Mouse (Mus musculus) thymus, adult 2 months (tissue): ENCODE results near the gene Nucks1. TPM values are rescaled to one million over a fixed set of nuclear protein-coding genes. Genes with fewer than 3 reads are reported as not detected.

Experiments
- DNase-seq: peaks from one replicate; pipeline ENCODE4 v3.0.0; 2021
- H3K27ac ChIP-seq: fragments of 200-500 bp; 2 replicates; pipeline ENCODE4 v1.5.1; 2012; ENCODE audit warnings: low read length, control low read depth; ENCODE audit not compliant: control insufficient read depth, insufficient read depth
- H3K27me3 ChIP-seq: fragments of 200-500 bp; 2 replicates; pipeline ENCODE4 v1.6.1; 2012; ENCODE audit warnings: mild to moderate bottlenecking, low read length, moderate library complexity, mixed read lengths; ENCODE audit not compliant: control insufficient read depth, insufficient read depth
- H3K36me3 ChIP-seq: fragments of 200-500 bp; 2 replicates; pipeline ENCODE4 v1.6.1; 2012; ENCODE audit warnings: mild to moderate bottlenecking, low read length, moderate library complexity; ENCODE audit not compliant: control insufficient read depth, insufficient read depth
- H3K4me1 ChIP-seq: fragments of 200-500 bp; replicated peaks from 2 replicates; pipeline ENCODE4 v1.6.1; 2012; ENCODE audit warnings: low read length; ENCODE audit not compliant: control insufficient read depth, insufficient read depth
- H3K4me3 ChIP-seq: fragments of 200-500 bp; 2 replicates; pipeline ENCODE4 v1.5.1; 2012; ENCODE audit warnings: mild to moderate bottlenecking, low read length, control low read depth, moderate library complexity; ENCODE audit not compliant: control insufficient read depth, insufficient read depth
- CTCF ChIP-seq: fragments of 200-500 bp; IDR thresholded peaks from 2 replicates; pipeline ENCODE4 v1.5.1; 2012; ENCODE audit warnings: mild to moderate bottlenecking, control low read depth, low read length, moderate library complexity, borderline replicate concordance; ENCODE audit not compliant: control insufficient read depth, poor library complexity, insufficient read depth; ENCODE audit errors: extremely low read depth
- POLR2A ChIP-seq: fragments of 200-500 bp; IDR thresholded peaks from 2 replicates; pipeline ENCODE4 v1.6.1; 2012; ENCODE audit warnings: mild to moderate bottlenecking, low read length, control low read depth, moderate library complexity; ENCODE audit not compliant: control insufficient read depth, poor library complexity, insufficient read depth; ENCODE audit errors: extremely low read depth
- WGBS: fragments of 180-500 bp; shearing (Covaris S2); methylation state at CpG from one replicate; pipeline ENCODE4 v1.1.7; 2018; 5-methylcytosine and 5-hydroxymethylcytosine counted together
- polyA plus RNA-seq: library from polyadenylated mRNA; depleted of rRNA; stranded (reverse); fragments of >200 nt; gene quantifications from 2 replicates; pipeline ENCODE4 v1.2.3, GENCODE M21; 2012

Gene Nucks1
- polyA plus RNA-seq, 1 experiment, result 16.6 TPM

- no peak for TF ChIP-seq CTCF
- no peak for TF ChIP-seq POLR2A
- WGBS, result 87% methylated on average over 2 of the region's 2 CpGs
- no peak overlapping the region for H3K27ac ChIP-seq
- no peak overlapping the region for H3K4me3 ChIP-seq
- no peaks in the 10 kb centered on the region for H3K27me3 ChIP-seq
- H3K36me3 ChIP-seq, result peaks cover 12% of the 10 kb centered on the region; the same call in 1 of the 2 replicates
- no peak for DNase-seq
- H3K4me1 ChIP-seq, result peaks cover 8% of the 10 kb centered on the region
Observed at GRCm38 (mm10) chr1:131869561-131869960, 40.8 kb upstream of the Nucks1 start.

GRCm38 (mm10) chr1:131872856-131873255 lies 37.5 kb upstream of the Nucks1 start:
- TF ChIP-seq CTCF, result no peak
- TF ChIP-seq POLR2A, result no peak
- no peak for DNase-seq
- 94% methylated on average over 1 of the region's 1 CpGs for WGBS
- H3K4me3 ChIP-seq, result no peak overlapping the region
- H3K36me3 ChIP-seq, result peaks cover 12% of the 10 kb centered on the region; the same call in 1 of the 2 replicates
- no peaks in the 10 kb centered on the region for H3K27me3 ChIP-seq
- no peak overlapping the region for H3K27ac ChIP-seq
- H3K4me1 ChIP-seq, result peaks cover 4% of the 10 kb centered on the region

GRCm38 (mm10) chr1:131879816-131880215 lies 30.5 kb upstream of the Nucks1 start:
- no peaks in the 10 kb centered on the region for H3K4me1 ChIP-seq
- WGBS, result 96% methylated on average over 2 of the region's 2 CpGs
- H3K27me3 ChIP-seq, result no peaks in the 10 kb centered on the region
- no peaks in the 10 kb centered on the region for H3K36me3 ChIP-seq
- TF ChIP-seq CTCF, result no peak
- TF ChIP-seq POLR2A, result no peak
- H3K27ac ChIP-seq, result no peak overlapping the region
- no peak overlapping the region for H3K4me3 ChIP-seq
- no peak for DNase-seq

GRCm38 (mm10) chr1:131882787-131883186 lies 27.5 kb upstream of the Nucks1 start:
- no peak overlapping the region for H3K27ac ChIP-seq
- H3K27me3 ChIP-seq, result no peaks in the 10 kb centered on the region
- no peaks in the 10 kb centered on the region for H3K4me1 ChIP-seq
- no peak overlapping the region for H3K4me3 ChIP-seq
- H3K36me3 ChIP-seq, result no peaks in the 10 kb centered on the region
- 85% methylated on average over 2 of the region's 2 CpGs for WGBS
- DNase-seq, result peak; percentile 42
- no peak for TF ChIP-seq POLR2A
- no peak for TF ChIP-seq CTCF

GRCm38 (mm10) chr1:131886173-131886572 lies 24.2 kb upstream of the Nucks1 start:
- Histone ChIP-seq H3K4me3 (no peak overlapping the region), H3K27me3 (no peaks in the 10 kb centered on the region), H3K36me3 (no peaks in the 10 kb centered on the region), H3K4me1 (no peaks in the 10 kb centered on the region), H3K27ac (no peak overlapping the region)
- no peak for TF ChIP-seq CTCF
- TF ChIP-seq POLR2A, result no peak
- WGBS, result 77% methylated on average over 2 of the region's 2 CpGs
- DNase-seq, result no peak

- H3K36me3 ChIP-seq, result no peaks in the 10 kb centered on the region
- H3K4me1 ChIP-seq, result no peaks in the 10 kb centered on the region
- H3K4me3 ChIP-seq, result no peak overlapping the region
- no peak for DNase-seq
- 92% methylated on average over 3 of the region's 3 CpGs for WGBS
- no peaks in the 10 kb centered on the region for H3K27me3 ChIP-seq
- no peak overlapping the region for H3K27ac ChIP-seq
- no peak for TF ChIP-seq CTCF
- TF ChIP-seq POLR2A, result no peak
Observed at GRCm38 (mm10) chr1:131886641-131887040, 23.7 kb upstream of the Nucks1 start.

- WGBS, result 90% methylated on average over 6 of the region's 6 CpGs
- no peaks in the 10 kb centered on the region for H3K36me3 ChIP-seq
- H3K4me3 ChIP-seq, result no peak overlapping the region
- H3K27ac ChIP-seq, result no peak overlapping the region
- H3K4me1 ChIP-seq, result no peaks in the 10 kb centered on the region
- no peaks in the 10 kb centered on the region for H3K27me3 ChIP-seq
- no peak for TF ChIP-seq CTCF
- no peak for TF ChIP-seq POLR2A
- no peak for DNase-seq
Observed at GRCm38 (mm10) chr1:131890043-131890658, 20.2 kb upstream of the Nucks1 start.
